In genomic region chr1:40681699-40682510, GRCm38 (mm10) we compare ENCODE assay signal across 8 mouse cellular contexts. TPM values are rescaled to one million over a fixed set of nuclear protein-coding genes. Genes with fewer than 3 reads are reported as not detected.
DNase-seq lines count a peak whose midpoint lies in the region; ATAC-seq and TF ChIP-seq lines count a peak whose summit lies in the region.

No protein-coding gene starts in this region.

- no peak for DNase-seq in left cerebral cortex, adult 2 months (ENCODE audit: extremely low spot score in 1 of 2, low spot score in 2 of 2)
- DNase-seq in left cerebral cortex, postnatal 25 days (ENCODE audit: low spot score in 2 of 2): no peak
- no peak for DNase-seq in forebrain, postnatal 0 days
- DNase-seq in right cerebral cortex, adult 18-20 months: no peak
- DNase-seq in left cerebral cortex, adult 11 months (ENCODE audit: low spot score): no peak

- ATAC-seq in forebrain, postnatal 0 days: no peak; the same call in 1 of the 2 replicates
- ATAC-seq in kidney, embryonic 16.5 days (ENCODE audit: low FRiP score, low TSS enrichment): peak; percentile 43; the same call in 1 of the 2 replicates
- peak; percentile 76; the same call in 1 of the 2 replicates for ATAC-seq in midbrain, embryonic 15.5 days (replicated peaks)

- H3K36me3 ChIP-seq in forebrain, postnatal 0 days (ENCODE audit: insufficient read depth): no peaks in the 10 kb centered on the region
- no peaks in the 10 kb centered on the region for H3K36me3 ChIP-seq in kidney, embryonic 16.5 days (ENCODE audit: insufficient read depth, low read length)
- H3K36me3 ChIP-seq in midbrain, embryonic 15.5 days (replicated peaks): no peaks in the 10 kb centered on the region

- 2% methylated on average over 44 of the region's 44 CpGs for WGBS in bone marrow, adult 2 months
- 5% methylated on average over 41 of the region's 44 CpGs for WGBS in forebrain, postnatal 0 days
- 3% methylated on average over 43 of the region's 44 CpGs for WGBS in kidney, embryonic 16.5 days
- 3% methylated on average over 44 of the region's 44 CpGs for whole genome bisulfite sequencing in midbrain, embryonic 15.5 days

- no peak for TF ChIP-seq CTCF in left cerebral cortex, adult 2 months (IDR thresholded peaks at IDR 0.05)
- no peak for TF ChIP-seq CTCF in bone marrow, adult 2 months (IDR thresholded peaks at IDR 0.05; ENCODE audit: control insufficient read depth, insufficient read depth, low read length)
- TF ChIP-seq CTCF in forebrain, postnatal 0 days (IDR thresholded peaks at IDR 0.05; ENCODE audit: low read depth): peak; percentile 2; the same call in 1 of the 2 replicates

- peak overlapping the region; percentile 97 for H3K4me2 ChIP-seq in forebrain, postnatal 0 days (ENCODE audit: low read depth)
- H3K4me2 ChIP-seq in kidney, embryonic 16.5 days (replicated peaks; ENCODE audit: low read depth, low read length): peak overlapping the region; percentile 98
- peak overlapping the region; percentile 100 for H3K4me2 ChIP-seq in midbrain, embryonic 15.5 days

- H3K4me3 ChIP-seq in left cerebral cortex, adult 2 months: peak overlapping the region; percentile 60
- H3K4me3 ChIP-seq in bone marrow, adult 2 months (replicated peaks; ENCODE audit: control insufficient read depth, low read depth, low read length): peak overlapping the region; percentile 43
- H3K4me3 ChIP-seq in forebrain, postnatal 0 days (ENCODE audit: low read depth, low read length): peak overlapping the region; percentile 59
- H3K4me3 ChIP-seq in kidney, embryonic 16.5 days (ENCODE audit: low read length): peak overlapping the region; percentile 63
- H3K4me3 ChIP-seq in midbrain, embryonic 15.5 days: peak overlapping the region; percentile 71

- intact Hi-C loops in left cerebral cortex, adult 2 months (cut with DNase I): no loop called here
- intact Hi-C loops in left cerebral cortex, postnatal 25 days (cut with DNase I): no loop called here

- H3K9ac ChIP-seq in forebrain, postnatal 0 days: peak overlapping the region; percentile 58
- peak overlapping the region; percentile 66 for H3K9ac ChIP-seq in kidney, embryonic 16.5 days (replicated peaks; ENCODE audit: low read length)
- H3K9ac ChIP-seq in midbrain, embryonic 15.5 days: peak overlapping the region; percentile 42; the same call in 1 of the 2 replicates

- TF ChIP-seq POLR2A in bone marrow, adult 2 months (IDR thresholded peaks at IDR 0.05; ENCODE audit: borderline replicate concordance, control insufficient read depth, low read depth, low read length): no peak

- no peak overlapping the region for H3K27ac ChIP-seq in left cerebral cortex, adult 2 months
- H3K27ac ChIP-seq in bone marrow, adult 2 months (ENCODE audit: control insufficient read depth, insufficient read depth, low read depth, low read length, poor library complexity): no peak overlapping the region
- H3K27ac ChIP-seq in forebrain, postnatal 0 days (ENCODE audit: low read depth, low read length): no peak overlapping the region
- no peak overlapping the region for H3K27ac ChIP-seq in kidney, embryonic 16.5 days (ENCODE audit: low read length)
- H3K27ac ChIP-seq in midbrain, embryonic 15.5 days: no peak overlapping the region

- no peaks in the 10 kb centered on the region for H3K9me3 ChIP-seq in forebrain, postnatal 0 days (ENCODE audit: low read length)
- H3K9me3 ChIP-seq in kidney, embryonic 16.5 days (ENCODE audit: low read length): no peaks in the 10 kb centered on the region
- no peaks in the 10 kb centered on the region for H3K9me3 ChIP-seq in midbrain, embryonic 15.5 days

- peaks cover 38% of the 10 kb centered on the region for H3K27me3 ChIP-seq in forebrain, postnatal 0 days (ENCODE audit: insufficient read depth, low read length)
- peaks cover 45% of the 10 kb centered on the region for H3K27me3 ChIP-seq in kidney, embryonic 16.5 days (ENCODE audit: insufficient read depth, low read length)
- peaks cover 59% of the 10 kb centered on the region for H3K27me3 ChIP-seq in midbrain, embryonic 15.5 days (replicated peaks)

- no peaks in the 10 kb centered on the region; the same call in 1 of the 2 replicates for H3K4me1 ChIP-seq in bone marrow, adult 2 months (ENCODE audit: control insufficient read depth, insufficient read depth, low read length)
- H3K4me1 ChIP-seq in forebrain, postnatal 0 days (ENCODE audit: insufficient read depth): 0 out of 2 replicates have a peak, but pooled peaks cover 5% of the 10 kb centered on the region
- peaks cover 8% of the 10 kb centered on the region; the same call in 1 of the 2 replicates for H3K4me1 ChIP-seq in kidney, embryonic 16.5 days (ENCODE audit: insufficient read depth, low read length)
- H3K4me1 ChIP-seq in midbrain, embryonic 15.5 days: peaks cover 19% of the 10 kb centered on the region

RNA-seq across cellular contexts. Expression of gene Slc9a2, which starts 1.5 kb away (rescaled TPM):
- total RNA-seq in left cerebral cortex, adult 2 months (2021): 1 to 10 TPM; 3.2 to 3.6 TPM
- total RNA-seq in left cerebral cortex, postnatal 25 days (2021): 1 to 10 TPM; 3.3 to 3.4 TPM
- polyA plus RNA-seq in bone marrow, adult 2 months (2011; ENCODE audit: insufficient read depth, insufficient read length, low replicate concordance, missing spikeins): 0.25 TPM in 1 of 2 replicates, not detected in the other
- 1.6 and 1.8 TPM in 2 replicates for total RNA-seq in forebrain, postnatal 0 days (2014; rRNA removed)
- polyA plus RNA-seq in forebrain, postnatal 0 days (2015; fragmentation: Nextera tagmentation; extraction: Ambion mirVana): 0.55 and 0.57 TPM in 2 replicates
- polyA plus RNA-seq in kidney, embryonic 16.5 days (2015; fragmentation: Nextera tagmentation; extraction: Ambion mirVana): 2.7 and 2.8 TPM in 2 replicates
- 0.45 and 0.46 TPM in 2 replicates for polyA plus RNA-seq in midbrain, embryonic 15.5 days (2015; fragmentation: Nextera tagmentation; extraction: Ambion mirVana)
